Mouse (Mus musculus): ENCODE data around the gene Clec2g. TPM values are rescaled to one million over a fixed set of nuclear protein-coding genes. Genes with fewer than 3 reads are reported as not detected.

Gene Clec2g
- polyA plus RNA-seq (2012; rRNA removed), result 0.38 TPM in 1 of 2 replicates, not detected in the other

DNA sequence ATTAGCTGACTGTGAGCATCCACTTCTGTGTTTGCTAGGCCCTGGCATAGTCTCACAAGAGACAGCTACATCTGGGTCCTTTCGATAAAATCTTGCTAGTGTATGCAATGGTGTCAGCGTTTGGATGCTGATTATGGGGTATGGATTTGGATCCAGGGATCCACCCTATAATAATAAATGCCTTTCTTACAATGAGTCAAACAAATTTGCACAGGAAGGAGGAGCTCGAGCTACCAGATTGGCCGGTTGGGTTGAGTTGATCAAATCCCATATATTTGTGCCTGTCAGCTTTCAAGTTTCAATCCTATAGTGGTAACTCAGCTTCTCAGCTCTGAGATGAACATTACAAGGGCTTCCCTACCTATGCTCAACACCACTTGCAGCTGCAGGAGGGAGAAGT lies at the start of gene Clec2g:
TSS of gene Clec2g (plus strand) at position 301 of the 400 bp plus-strand sequence.

DNA sequence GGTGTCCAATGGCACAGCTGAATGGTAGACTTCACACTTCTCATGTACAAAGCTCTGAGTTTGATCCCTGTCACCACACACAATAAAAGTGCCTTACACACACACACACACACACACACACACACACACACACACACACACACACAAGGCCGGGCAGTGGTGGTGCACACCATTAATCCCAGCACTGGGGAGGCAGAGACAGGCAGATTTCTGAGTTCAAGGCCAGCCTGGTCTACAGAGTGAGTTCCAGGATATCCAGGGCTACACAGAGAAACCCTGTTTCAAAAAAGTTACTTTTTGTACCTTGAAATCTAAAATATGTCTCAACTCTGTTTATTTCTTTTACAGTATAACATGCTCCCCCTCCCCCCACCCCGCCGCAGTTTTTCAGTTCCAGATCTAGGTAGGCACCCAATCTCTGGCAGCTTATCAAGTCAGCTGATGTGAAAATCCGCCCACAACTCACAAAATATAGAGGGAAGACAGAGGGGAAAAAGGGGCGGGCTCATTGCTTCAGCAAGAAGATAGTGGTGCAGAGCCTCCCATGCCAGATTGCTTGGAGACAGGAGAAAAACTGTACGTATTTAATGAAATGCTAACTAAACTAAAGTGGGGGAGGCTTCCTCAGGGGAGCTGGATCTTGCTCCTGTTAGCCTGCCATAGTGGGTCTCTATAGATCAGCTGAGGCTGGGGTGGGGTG lies 46.9 kb upstream of the Clec2g start, which contains the start of gene Clec2i:
TSS of gene Clec2i (plus strand) at position 498 of the 700 bp plus-strand sequence.

DNA sequence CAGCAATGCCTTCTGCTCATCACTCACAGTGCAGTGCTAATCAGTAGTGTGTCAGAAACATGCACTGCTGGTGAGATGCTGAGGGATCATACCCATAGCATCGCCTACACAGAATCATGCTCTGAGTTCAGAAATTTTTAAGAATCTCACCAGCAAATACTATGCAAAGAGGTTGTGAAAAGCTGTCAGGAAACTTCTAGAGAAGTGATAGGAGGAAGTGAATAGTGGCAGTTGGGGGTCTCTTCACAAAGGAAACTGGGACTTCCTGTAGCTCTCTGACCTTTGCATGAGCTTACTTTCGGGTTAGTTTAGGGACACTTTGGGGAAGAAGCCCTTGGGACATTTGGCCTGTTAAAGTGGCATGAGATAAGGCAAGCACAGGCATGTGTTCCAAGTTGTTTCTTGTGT lies 43.2 kb upstream of the Clec2g start, which contains the start of gene BC035044:
TSS of gene BC035044 (minus strand) at position 179 of the 408 bp plus-strand sequence.

Other genes starting within 250 kb of the Clec2g start
- gene Klrb1, start 211.3 kb upstream of the Clec2g start, polyA plus RNA-seq (2012; rRNA removed), result not detected in 2 replicates
- gene Klrb1c, start 145.2 kb upstream of the Clec2g start, polyA plus RNA-seq (2012; rRNA removed), result 0.19 and 0.22 TPM in 2 replicates
- 0.45 TPM in 1 of 2 replicates, not detected in the other for gene Gm44511, start 108.1 kb upstream of the Clec2g start, polyA plus RNA-seq (2012; rRNA removed)
- 0.19 and 1.00 TPM in 2 replicates for gene Klrb1b, start 108.0 kb upstream of the Clec2g start, polyA plus RNA-seq (2012; rRNA removed)
- gene Clec2i, start 46.8 kb upstream of the Clec2g start, polyA plus RNA-seq (2012; rRNA removed), result 0.08 and 0.20 TPM in 2 replicates
- 0.22 and 0.53 TPM in 2 replicates for gene BC035044, start 43.3 kb upstream of the Clec2g start, polyA plus RNA-seq (2012; rRNA removed)
- 0.10 and 0.16 TPM in 2 replicates for gene Klrb1f, start 111.5 kb downstream of the Clec2g start, polyA plus RNA-seq (2012; rRNA removed)
- 4.2 and 5.4 TPM in 2 replicates for gene Clec2e, start 166.5 kb downstream of the Clec2g start, polyA plus RNA-seq (2012; rRNA removed)
- gene Clec2d, start 246.2 kb downstream of the Clec2g start, polyA plus RNA-seq (2012; rRNA removed), result 33.9 and 39.2 TPM in 2 replicates